Mouse (Mus musculus) hindbrain, embryonic 11.5 days (tissue): ENCODE results near the gene Rsrc2. TPM values are rescaled to one million over a fixed set of nuclear protein-coding genes. Genes with fewer than 3 reads are reported as not detected.
"Not testable (repeated sequence)": the region's sequence is repeated elsewhere in the genome, so short reads cannot be mapped to it uniquely, and the experiment has no call there.

Experiments used
- ATAC-seq: fragments of 200-750 bp; cut with Nextera tagmentation; 2 replicates; pipeline ENCODE4 v1.8.0; 2017; ENCODE audit warnings: mild to moderate bottlenecking, moderate TSS enrichment, moderate library complexity; ENCODE audit not compliant: low FRiP score
- DNase-seq: peaks from one replicate; pipeline ENCODE4 v3.0.0-alpha.2; 2015; ENCODE audit warnings: low spot score
- H3K27ac ChIP-seq: fragments of 300-500 bp; sonication (generic); 2 replicates; pipeline ENCODE4 v1.5.1; 2014; ENCODE audit warnings: mild to moderate bottlenecking, low read depth, low read length
- H3K27me3 ChIP-seq: fragments of 300-500 bp; sonication (generic); 2 replicates; pipeline ENCODE4 v1.6.1; 2014; ENCODE audit warnings: mild to moderate bottlenecking, low read length, moderate library complexity, mixed read lengths; ENCODE audit not compliant: control insufficient read depth, insufficient read depth
- H3K36me3 ChIP-seq: fragments of 300-500 bp; sonication (generic); 2 replicates; pipeline ENCODE4 v1.6.1; 2014; ENCODE audit warnings: mild to moderate bottlenecking, low read length, moderate library complexity, mixed read lengths; ENCODE audit not compliant: control insufficient read depth, insufficient read depth
- H3K4me1 ChIP-seq: fragments of 300-500 bp; sonication (generic); replicated peaks from 2 replicates; pipeline ENCODE4 v1.6.1; 2014; ENCODE audit warnings: low read length, mixed read lengths; ENCODE audit not compliant: control insufficient read depth, insufficient read depth
- H3K4me2 ChIP-seq: fragments of 300-500 bp; sonication (generic); replicated peaks from 2 replicates; pipeline ENCODE4 v1.6.1; 2014; ENCODE audit warnings: mild to moderate bottlenecking, low read depth, low read length
- H3K4me3 ChIP-seq: fragments of 300-500 bp; sonication (generic); 2 replicates; pipeline ENCODE4 v1.5.1; 2014; ENCODE audit warnings: low read depth, low read length
- H3K9ac ChIP-seq: fragments of 300-500 bp; sonication (generic); 2 replicates; pipeline ENCODE4 v1.6.1; 2014; ENCODE audit warnings: low read depth, low read length
- H3K9me3 ChIP-seq: fragments of 300-500 bp; sonication (generic); 2 replicates; pipeline ENCODE4 v1.6.1; 2016; ENCODE audit warnings: low read length; ENCODE audit not compliant: control insufficient read depth
- WGBS: fragments of 180-500 bp; shearing (Covaris S2); extraction: QIAGEN DNeasy Blood & Tissue Kit; methylation state at CpG from one replicate; pipeline ENCODE4 v1.1.7; 2014; 5-methylcytosine and 5-hydroxymethylcytosine counted together
- polyA plus RNA-seq: library from polyadenylated mRNA; unstranded; fragments of >200 nt; fragmentation: Nextera tagmentation; extraction: Ambion mirVana; gene quantifications from 2 replicates; pipeline ENCODE4 v1.2.1, GENCODE M21; 2014

The Rsrc2 gene
- polyA plus RNA-seq, 1 experiment from 2014 or later, result 183 TPM

- H3K9me3 ChIP-seq, result no peaks in the 10 kb centered on the region
- H3K4me3 ChIP-seq, result peak overlapping the region; percentile 72
- H3K4me1 ChIP-seq, result peaks cover 6% of the 10 kb centered on the region
- no peaks in the 10 kb centered on the region for H3K36me3 ChIP-seq
- peak; percentile 48 for ATAC-seq
- H3K4me2 ChIP-seq, result peak overlapping the region; percentile 69
- peak; percentile 51 for DNase-seq
- H3K27ac ChIP-seq, result peak overlapping the region; percentile 97
- H3K27me3 ChIP-seq, result no peaks in the 10 kb centered on the region
- WGBS, result under 1% methylated on average over 18 of the region's 18 CpGs
- H3K9ac ChIP-seq, result peak overlapping the region; percentile 70
Measured at GRCm38 (mm10) chr5:123748339-123749064, 712 bp downstream of the Rsrc2 start.

GRCm38 (mm10) chr5:123747604-123748003, 1.6 kb downstream of the Rsrc2 start:
- no peaks in the 10 kb centered on the region; the same call in 1 of the 2 replicates for H3K36me3 ChIP-seq
- no peaks in the 10 kb centered on the region for H3K27me3 ChIP-seq
- DNase-seq, result no peak
- H3K4me2 ChIP-seq, result peak overlapping the region; percentile 69
- no peak overlapping the region for H3K27ac ChIP-seq
- H3K9me3 ChIP-seq, result no peaks in the 10 kb centered on the region
- H3K4me3 ChIP-seq, result peak overlapping the region; percentile 72
- peak overlapping the region; percentile 35 for H3K9ac ChIP-seq
- ATAC-seq, result no peak
- WGBS, result 55% methylated on average over 7 of the region's 7 CpGs
- H3K4me1 ChIP-seq, result peaks cover 6% of the 10 kb centered on the region

- H3K4me2 ChIP-seq, result peak overlapping the region; percentile 69; the same call in 1 of the 2 replicates
- H3K4me1 ChIP-seq, result peaks cover 6% of the 10 kb centered on the region
- no peak overlapping the region for H3K27ac ChIP-seq
- no peak overlapping the region for H3K9ac ChIP-seq
- no peak for DNase-seq
- H3K27me3 ChIP-seq, result no peaks in the 10 kb centered on the region
- no peaks in the 10 kb centered on the region; the same call in 1 of the 2 replicates for H3K36me3 ChIP-seq
- H3K4me3 ChIP-seq, result 0 out of 2 replicates have a peak overlapping the region, but pooled peaks have one; percentile 12
- no peak for ATAC-seq
- no peaks in the 10 kb centered on the region for H3K9me3 ChIP-seq
Measured at GRCm38 (mm10) chr5:123746253-123746652, 3.0 kb downstream of the Rsrc2 start.

GRCm38 (mm10) chr5:123744358-123744757, 4.9 kb downstream of the Rsrc2 start:
- Histone ChIP-seq H3K4me1 (peaks cover 6% of the 10 kb centered on the region), H3K4me3 (no peak overlapping the region), H3K27ac (no peak overlapping the region), H3K36me3 (peaks cover 9% of the 10 kb centered on the region), H3K27me3 (no peaks in the 10 kb centered on the region), H3K9me3 (no peaks in the 10 kb centered on the region), H3K9ac (no peak overlapping the region), H3K4me2 (no peak overlapping the region)
- ATAC-seq (no peak), DNase-seq (no peak)
- 90% methylated on average over 2 of the region's 2 CpGs for WGBS

GRCm38 (mm10) chr5:123730981-123731380, 18.2 kb downstream of the Rsrc2 start:
- Histone ChIP-seq H3K9me3 (no peaks in the 10 kb centered on the region), H3K4me3 (no peak overlapping the region), H3K4me2 (no peak overlapping the region), H3K27me3 (no peaks in the 10 kb centered on the region), H3K36me3 (peaks cover 23% of the 10 kb centered on the region), H3K9ac (no peak overlapping the region), H3K4me1 (no peaks in the 10 kb centered on the region), H3K27ac (no peak overlapping the region)
- ATAC-seq (no peak), DNase-seq (no peak)
- WGBS, result 96% methylated on average over 2 of the region's 2 CpGs

- not testable (repeated sequence) for DNase-seq, H3K4me3 ChIP-seq, H3K4me2 ChIP-seq, H3K4me1 ChIP-seq, ATAC-seq, H3K27ac ChIP-seq, H3K27me3 ChIP-seq, H3K9ac ChIP-seq, H3K36me3 ChIP-seq, H3K9me3 ChIP-seq
- WGBS, result 91% methylated on average over 7 of the region's 7 CpGs
Measured at GRCm38 (mm10) chr5:123723816-123724215, 25.4 kb downstream of the Rsrc2 start.

- peak within 1 kb of the TSS; percentile 75 for H3K4me2 ChIP-seq
- peak; percentile 100 for ATAC-seq
- H3K4me3 ChIP-seq, result peak within 1 kb of the TSS; percentile 91
- 0 out of 2 replicates have a peak, but pooled peaks cover 3% of the 10 kb centered on the region for H3K36me3 ChIP-seq
- H3K9ac ChIP-seq, result peak within 1 kb of the TSS; percentile 88
- H3K27ac ChIP-seq, result peak within 1 kb of the TSS; percentile 88
- H3K4me1 ChIP-seq, result no peaks in the 10 kb centered on the region
- no peaks in the 10 kb centered on the region for H3K9me3 ChIP-seq
- H3K27me3 ChIP-seq, result no peaks in the 10 kb centered on the region
- peak; percentile 99 for DNase-seq
- WGBS, result under 1% methylated on average over 83 of the region's 83 CpGs
Measured at GRCm38 (mm10) chr5:123720328-123721311, 28.6 kb downstream of the Rsrc2 start, which contains the start of gene Zcchc8. Gene Zcchc8 (minus strand): TSS chr5:123721100.

- Histone ChIP-seq H3K36me3 (peaks cover 17% of the 10 kb centered on the region), H3K27ac (no peak overlapping the region), H3K9me3 (no peaks in the 10 kb centered on the region), H3K4me3 (no peak overlapping the region), H3K9ac (no peak overlapping the region), H3K4me2 (no peak overlapping the region), H3K4me1 (no peaks in the 10 kb centered on the region), H3K27me3 (no peaks in the 10 kb centered on the region)
- 95% methylated on average over 4 of the region's 4 CpGs for WGBS
- DNase-seq (no peak), ATAC-seq (no peak)
Measured at GRCm38 (mm10) chr5:123714622-123715021, 34.6 kb downstream of the Rsrc2 start.
